Mouse (Mus musculus) kidney, embryonic 16.5 days (tissue): ENCODE measurements around the gene Znhit3. TPM values are rescaled to one million over a fixed set of nuclear protein-coding genes. Genes with fewer than 3 reads are reported as not detected.

Experiments used
- ATAC-seq: fragments of 200-750 bp; cut with Nextera tagmentation; 2 replicates; pipeline ENCODE4 v1.8.0; 2017; ENCODE audit warnings: moderate TSS enrichment; ENCODE audit not compliant: low FRiP score, low TSS enrichment
- H3K27ac ChIP-seq: fragments of 300-500 bp; sonication (generic); 2 replicates; pipeline ENCODE4 v1.5.1; 2014; ENCODE audit warnings: low read length
- H3K27me3 ChIP-seq: fragments of 300-500 bp; sonication (generic); 2 replicates; pipeline ENCODE4 v1.6.1; 2014; ENCODE audit warnings: low read length, control low read depth, mixed read lengths; ENCODE audit not compliant: insufficient read depth
- H3K36me3 ChIP-seq: fragments of 300-500 bp; sonication (generic); 2 replicates; pipeline ENCODE4 v1.6.1; 2014; ENCODE audit warnings: low read length, control low read depth, mixed read lengths; ENCODE audit not compliant: insufficient read depth
- H3K4me1 ChIP-seq: fragments of 300-500 bp; sonication (generic); 2 replicates; pipeline ENCODE4 v1.6.1; 2014; ENCODE audit warnings: low read length, control low read depth, mixed read lengths; ENCODE audit not compliant: insufficient read depth
- H3K4me2 ChIP-seq: fragments of 300-500 bp; sonication (generic); replicated peaks from 2 replicates; pipeline ENCODE4 v1.6.1; 2014; ENCODE audit warnings: low read depth, low read length
- H3K4me3 ChIP-seq: fragments of 300-500 bp; sonication (generic); 2 replicates; pipeline ENCODE4 v1.5.1; 2014; ENCODE audit warnings: mild to moderate bottlenecking, low read length
- H3K9ac ChIP-seq: fragments of 300-500 bp; sonication (generic); replicated peaks from 2 replicates; pipeline ENCODE4 v1.6.1; 2014; ENCODE audit warnings: low read length
- H3K9me3 ChIP-seq: fragments of 300-500 bp; sonication (generic); 2 replicates; pipeline ENCODE4 v1.6.1; 2016; ENCODE audit warnings: low read length, control low read depth
- WGBS: fragments of 180-500 bp; shearing (Covaris S2); extraction: QIAGEN DNeasy Blood & Tissue Kit; methylation state at CpG from one replicate; pipeline ENCODE4 v1.1.7; 2014; 5-methylcytosine and 5-hydroxymethylcytosine counted together
- polyA plus RNA-seq: library from polyadenylated mRNA; unstranded; fragments of >200 nt; fragmentation: Nextera tagmentation; extraction: Ambion mirVana; gene quantifications from 2 replicates; pipeline ENCODE4 v1.2.1, GENCODE M21; 2015

Gene Znhit3
- polyA plus RNA-seq, 1 experiment from 2014 or later: 57.6 TPM

- peaks cover 4% of the 10 kb centered on the region for H3K27me3 ChIP-seq
- H3K9ac ChIP-seq: no peak overlapping the region
- H3K4me2 ChIP-seq: no peak overlapping the region
- no peaks in the 10 kb centered on the region for H3K9me3 ChIP-seq
- no peak for ATAC-seq
- no peak overlapping the region for H3K27ac ChIP-seq
- no peaks in the 10 kb centered on the region for H3K36me3 ChIP-seq
- WGBS: 72% methylated on average over 10 of the region's 10 CpGs
- no peaks in the 10 kb centered on the region for H3K4me1 ChIP-seq
- no peak overlapping the region for H3K4me3 ChIP-seq
These were observed 24.0 kb upstream of the Znhit3 start for GRCm38 (mm10) chr11:84940140-84940539.

DNA sequence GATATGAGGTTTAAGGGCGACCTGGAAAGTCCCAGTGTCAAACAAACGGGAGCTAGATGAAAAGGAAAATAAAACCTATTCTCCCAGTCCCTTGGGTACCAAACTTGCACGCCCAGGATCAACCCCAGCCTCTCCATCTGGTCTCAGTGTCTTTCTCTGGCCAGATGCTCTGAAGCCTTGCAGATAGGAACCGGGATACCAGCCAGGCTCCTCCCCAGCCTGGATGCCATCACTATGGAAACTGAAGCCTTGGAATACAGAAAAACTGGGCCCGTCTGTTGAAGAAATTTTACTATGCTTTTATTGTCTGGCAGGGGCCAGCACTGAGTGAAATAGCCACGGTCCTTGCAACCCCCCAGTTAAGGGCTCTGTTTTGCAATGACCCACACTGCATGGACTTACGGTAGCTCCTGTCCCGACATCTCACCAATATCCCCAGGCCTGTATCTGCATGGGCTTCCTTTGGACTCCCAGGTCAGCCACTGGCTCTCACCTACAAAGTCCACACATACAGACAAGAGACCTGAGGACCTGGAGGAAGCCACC, 23.4 kb upstream of the Znhit3 start:
- Histone ChIP-seq H3K9ac (no peak overlapping the region), H3K4me3 (no peak overlapping the region), H3K27me3 (peaks cover 4% of the 10 kb centered on the region; the same call in 1 of the 2 replicates), H3K27ac (no peak overlapping the region), H3K4me1 (no peaks in the 10 kb centered on the region), H3K36me3 (no peaks in the 10 kb centered on the region), H3K4me2 (no peak overlapping the region), H3K9me3 (no peaks in the 10 kb centered on the region)
- 61% methylated on average over 8 of the region's 8 CpGs for WGBS
- ATAC-seq: no peak

DNA sequence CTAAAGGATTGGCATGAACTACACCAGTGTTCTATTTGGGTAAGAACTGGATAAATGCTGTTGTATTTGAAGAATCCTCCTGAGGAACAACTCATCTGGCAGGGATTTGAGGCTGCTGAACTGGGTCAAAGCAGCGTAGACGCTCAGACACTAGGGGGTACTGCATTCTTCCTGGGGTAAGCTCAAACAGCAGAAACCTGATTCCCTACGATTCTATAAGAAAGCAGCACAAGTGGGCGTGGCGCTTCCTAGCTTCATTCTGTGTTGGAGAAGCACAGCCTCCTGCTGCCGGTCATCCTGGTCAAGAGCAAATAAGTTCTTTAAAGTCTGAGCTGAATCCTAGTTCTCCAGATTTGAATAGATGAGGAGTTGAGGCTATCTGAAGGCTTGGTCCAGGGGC, 16.1 kb upstream of the Znhit3 start:
- no peak overlapping the region for H3K9ac ChIP-seq
- no peak overlapping the region for H3K4me3 ChIP-seq
- no peaks in the 10 kb centered on the region for H3K36me3 ChIP-seq
- no peaks in the 10 kb centered on the region for H3K9me3 ChIP-seq
- ATAC-seq: no peak
- H3K27me3 ChIP-seq: no peaks in the 10 kb centered on the region
- no peak overlapping the region for H3K27ac ChIP-seq
- no peak overlapping the region for H3K4me2 ChIP-seq
- 9% methylated on average over 6 of the region's 6 CpGs for WGBS
- no peaks in the 10 kb centered on the region for H3K4me1 ChIP-seq

- Histone ChIP-seq H3K9me3 (no peaks in the 10 kb centered on the region), H3K4me1 (peaks cover 5% of the 10 kb centered on the region; the same call in 1 of the 2 replicates), H3K27ac (no peak overlapping the region), H3K9ac (no peak overlapping the region), H3K27me3 (no peaks in the 10 kb centered on the region), H3K4me3 (no peak overlapping the region), H3K36me3 (no peaks in the 10 kb centered on the region), H3K4me2 (no peak overlapping the region)
- 86% methylated on average over 8 of the region's 8 CpGs for WGBS
- no peak for ATAC-seq
These were observed 4.8 kb upstream of the Znhit3 start for GRCm38 (mm10) chr11:84920981-84921380.

DNA sequence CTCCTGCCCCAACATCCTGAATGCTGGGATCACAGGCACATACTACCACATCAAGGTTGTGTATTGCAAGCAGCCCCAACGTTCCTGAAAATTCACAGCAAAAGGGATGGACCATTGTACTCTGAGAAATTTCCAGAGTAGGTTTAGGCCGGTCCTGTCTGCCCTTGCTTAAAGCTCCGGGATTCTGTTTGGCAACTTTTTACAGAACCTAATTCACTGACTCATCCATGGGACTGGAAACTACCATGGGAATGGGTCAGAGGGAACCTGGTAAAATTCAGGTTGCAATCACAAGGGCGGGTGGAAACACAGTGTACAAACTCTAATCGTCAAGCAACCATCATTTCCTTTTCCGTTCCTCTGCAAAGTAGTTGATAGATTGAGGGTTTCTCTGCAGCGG, 3.8 kb upstream of the Znhit3 start:
- H3K9ac ChIP-seq: no peak overlapping the region
- H3K36me3 ChIP-seq: no peaks in the 10 kb centered on the region
- peaks cover 13% of the 10 kb centered on the region for H3K4me1 ChIP-seq
- no peaks in the 10 kb centered on the region for H3K9me3 ChIP-seq
- no peak overlapping the region for H3K27ac ChIP-seq
- H3K4me2 ChIP-seq: no peak overlapping the region
- no peaks in the 10 kb centered on the region for H3K27me3 ChIP-seq
- 67% methylated on average over 7 of the region's 7 CpGs for WGBS
- H3K4me3 ChIP-seq: no peak overlapping the region
- ATAC-seq: no peak

- Histone ChIP-seq H3K4me3 (no peak overlapping the region), H3K9ac (no peak overlapping the region), H3K27me3 (no peaks in the 10 kb centered on the region), H3K4me1 (peaks cover 19% of the 10 kb centered on the region), H3K36me3 (0 out of 2 replicates have a peak, but pooled peaks cover 2% of the 10 kb centered on the region), H3K4me2 (no peak overlapping the region), H3K27ac (no peak overlapping the region), H3K9me3 (no peaks in the 10 kb centered on the region)
- 46% methylated on average over 3 of the region's 3 CpGs for WGBS
- ATAC-seq: no peak
These were observed 3.1 kb upstream of the Znhit3 start for GRCm38 (mm10) chr11:84919276-84919675.

DNA sequence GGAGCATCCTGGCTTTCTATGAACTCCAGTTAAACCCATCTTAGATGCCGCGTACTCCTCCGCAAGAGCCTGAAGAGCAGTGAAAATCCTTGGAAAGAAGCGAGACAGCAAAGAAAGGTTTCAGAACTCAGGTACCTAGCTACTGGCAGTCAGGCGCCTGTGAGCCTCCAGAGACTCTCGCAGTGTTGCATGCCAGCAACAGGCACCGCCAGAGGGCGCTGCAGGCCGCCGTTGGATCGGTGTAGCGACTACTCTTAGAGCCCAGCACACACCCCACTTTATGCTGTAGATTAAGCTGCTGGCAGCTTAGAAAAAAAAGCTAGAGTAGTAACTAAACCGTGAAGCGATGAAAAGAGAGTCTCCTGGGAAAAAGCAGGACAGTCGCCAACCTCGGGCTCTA, 2.3 kb upstream of the Znhit3 start:
- Histone ChIP-seq H3K4me2 (peak overlapping the region; percentile 38), H3K4me1 (peaks cover 19% of the 10 kb centered on the region), H3K9ac (0 out of 2 replicates have a peak overlapping the region, but pooled peaks have one; percentile 2), H3K4me3 (peak overlapping the region; percentile 14), H3K27me3 (no peaks in the 10 kb centered on the region), H3K36me3 (0 out of 2 replicates have a peak, but pooled peaks cover 2% of the 10 kb centered on the region), H3K27ac (no peak overlapping the region), H3K9me3 (no peaks in the 10 kb centered on the region)
- ATAC-seq: peak; percentile 75
- WGBS: 6% methylated on average over 16 of the region's 16 CpGs

- H3K4me3 ChIP-seq: peak overlapping the region; percentile 93
- H3K9me3 ChIP-seq: no peaks in the 10 kb centered on the region
- no peak overlapping the region for H3K27ac ChIP-seq
- H3K4me2 ChIP-seq: peak overlapping the region; percentile 73
- H3K9ac ChIP-seq: peak overlapping the region; percentile 91
- H3K4me1 ChIP-seq: peaks cover 19% of the 10 kb centered on the region
- no peak for ATAC-seq
- peaks cover 12% of the 10 kb centered on the region; the same call in 1 of the 2 replicates for H3K36me3 ChIP-seq
- no peaks in the 10 kb centered on the region for H3K27me3 ChIP-seq
- 56% methylated on average over 7 of the region's 7 CpGs for WGBS
These were observed 636 bp upstream of the Znhit3 start for GRCm38 (mm10) chr11:84916703-84917300.

GRCm38 (mm10) chr11:84914673-84915072, 1.5 kb downstream of the Znhit3 start:
- H3K4me2 ChIP-seq: no peak overlapping the region
- peaks cover 24% of the 10 kb centered on the region for H3K36me3 ChIP-seq
- no peaks in the 10 kb centered on the region for H3K9me3 ChIP-seq
- H3K27ac ChIP-seq: no peak overlapping the region
- WGBS: 80% methylated on average over 5 of the region's 5 CpGs
- H3K4me3 ChIP-seq: no peak overlapping the region
- H3K27me3 ChIP-seq: no peaks in the 10 kb centered on the region
- no peak overlapping the region for H3K9ac ChIP-seq
- no peak for ATAC-seq
- peaks cover 19% of the 10 kb centered on the region for H3K4me1 ChIP-seq

GRCm38 (mm10) chr11:84910411-84910810, 5.8 kb downstream of the Znhit3 start:
- Histone ChIP-seq H3K4me3 (no peak overlapping the region), H3K9me3 (no peaks in the 10 kb centered on the region), H3K9ac (no peak overlapping the region), H3K27me3 (no peaks in the 10 kb centered on the region), H3K4me2 (no peak overlapping the region), H3K36me3 (peaks cover 62% of the 10 kb centered on the region), H3K4me1 (peaks cover 11% of the 10 kb centered on the region), H3K27ac (no peak overlapping the region)
- 56% methylated on average over 4 of the region's 4 CpGs for WGBS
- ATAC-seq: no peak
